Mouse (Mus musculus) heart, postnatal 0 days (tissue): ENCODE data around the gene Ppil1.

Experiments used
- CTCF ChIP-seq: IDR thresholded peaks from 2 replicates; pipeline ENCODE4 v1.5.1; 2016; ENCODE audit warnings: antibody characterized with exemption, control low read depth, low read depth
- EP300 ChIP-seq: IDR thresholded peaks from 2 replicates; pipeline ENCODE4 v1.6.1; 2016; ENCODE audit warnings: antibody characterized with exemption, low read depth

DNA sequence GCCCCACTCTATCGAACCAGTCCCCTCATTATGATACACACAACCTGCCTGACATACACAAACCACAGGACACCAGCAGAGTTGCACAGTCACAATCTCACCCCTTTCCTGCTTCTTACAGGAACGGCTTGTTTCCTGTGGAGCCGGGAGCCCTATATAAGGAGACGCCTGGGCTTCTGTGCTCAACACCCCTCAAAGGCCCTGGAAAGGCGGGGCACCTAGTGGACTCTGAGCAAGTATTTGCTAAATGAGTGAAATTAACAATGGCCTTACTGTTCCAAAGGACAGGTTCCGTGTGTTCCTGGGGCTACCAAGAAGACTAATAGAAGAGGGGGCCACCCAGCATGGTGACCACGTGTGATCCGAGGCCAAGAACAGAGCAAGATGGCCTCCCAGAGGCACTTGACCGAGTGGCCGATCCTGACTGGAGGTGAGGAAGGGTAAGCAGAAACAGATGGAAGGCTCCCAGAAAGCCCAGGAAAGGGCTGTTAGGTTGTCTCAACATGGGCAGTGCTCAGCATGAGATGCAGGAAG lies 5.9 kb downstream of the Ppil1 start:
- TF ChIP-seq CTCF (no peak), EP300 (no peak)
